Mouse (Mus musculus) lung, embryonic 16.5 days (tissue): ENCODE measurements around the gene Fbxo3. TPM values are rescaled to one million over a fixed set of nuclear protein-coding genes. Genes with fewer than 3 reads are reported as not detected.
"Not testable (repeated sequence)": the region's sequence is repeated elsewhere in the genome, so short reads cannot be mapped to it uniquely, and the experiment has no call there.

Source experiments
- ATAC-seq: fragments of 200-750 bp; cut with Nextera tagmentation; 2 replicates; pipeline ENCODE4 v1.8.0; 2017; ENCODE audit warnings: low read depth, mild to moderate bottlenecking, moderate library complexity
- H3K27ac ChIP-seq: fragments of 300-500 bp; sonication (generic); 2 replicates; pipeline ENCODE4 v1.5.1; 2014; ENCODE audit warnings: mild to moderate bottlenecking, control low read depth, low read length
- H3K27me3 ChIP-seq: fragments of 300-500 bp; sonication (generic); 2 replicates; pipeline ENCODE4 v1.6.1; 2014; ENCODE audit warnings: low read depth, low read length, mixed read lengths; ENCODE audit not compliant: control insufficient read depth, insufficient read depth
- H3K36me3 ChIP-seq: fragments of 300-500 bp; sonication (generic); 2 replicates; pipeline ENCODE4 v1.6.1; 2014; ENCODE audit warnings: low read length; ENCODE audit not compliant: control insufficient read depth, insufficient read depth
- H3K4me1 ChIP-seq: fragments of 300-500 bp; sonication (generic); replicated peaks from 2 replicates; pipeline ENCODE4 v1.6.1; 2014; ENCODE audit warnings: low read length, mixed read lengths; ENCODE audit not compliant: control insufficient read depth, insufficient read depth
- H3K4me2 ChIP-seq: fragments of 300-500 bp; sonication (generic); 2 replicates; pipeline ENCODE4 v1.6.1; 2014; ENCODE audit warnings: low read depth, low read length, control low read depth
- H3K4me3 ChIP-seq: fragments of 300-500 bp; sonication (generic); 2 replicates; pipeline ENCODE4 v1.5.1; 2014; ENCODE audit warnings: mild to moderate bottlenecking, low read length, control low read depth
- H3K9ac ChIP-seq: fragments of 300-500 bp; sonication (generic); 2 replicates; pipeline ENCODE4 v1.6.1; 2014; ENCODE audit warnings: low read length, control low read depth
- H3K9me3 ChIP-seq: fragments of 300-500 bp; sonication (generic); 2 replicates; pipeline ENCODE4 v1.6.1; 2016; ENCODE audit warnings: low read length; ENCODE audit not compliant: control insufficient read depth
- WGBS: fragments of 180-500 bp; shearing (Covaris S2); extraction: QIAGEN DNeasy Blood & Tissue Kit; methylation state at CpG from one replicate; pipeline ENCODE4 v1.1.7; 2014; 5-methylcytosine and 5-hydroxymethylcytosine counted together
- polyA plus RNA-seq: library from polyadenylated mRNA; unstranded; fragments of >200 nt; fragmentation: Nextera tagmentation; extraction: Ambion mirVana; gene quantifications from 2 replicates; pipeline ENCODE4 v1.2.1, GENCODE M21; 2015

Fbxo3 gene
- 63.5 and 63.6 TPM in 2 replicates for polyA plus RNA-seq

DNA sequence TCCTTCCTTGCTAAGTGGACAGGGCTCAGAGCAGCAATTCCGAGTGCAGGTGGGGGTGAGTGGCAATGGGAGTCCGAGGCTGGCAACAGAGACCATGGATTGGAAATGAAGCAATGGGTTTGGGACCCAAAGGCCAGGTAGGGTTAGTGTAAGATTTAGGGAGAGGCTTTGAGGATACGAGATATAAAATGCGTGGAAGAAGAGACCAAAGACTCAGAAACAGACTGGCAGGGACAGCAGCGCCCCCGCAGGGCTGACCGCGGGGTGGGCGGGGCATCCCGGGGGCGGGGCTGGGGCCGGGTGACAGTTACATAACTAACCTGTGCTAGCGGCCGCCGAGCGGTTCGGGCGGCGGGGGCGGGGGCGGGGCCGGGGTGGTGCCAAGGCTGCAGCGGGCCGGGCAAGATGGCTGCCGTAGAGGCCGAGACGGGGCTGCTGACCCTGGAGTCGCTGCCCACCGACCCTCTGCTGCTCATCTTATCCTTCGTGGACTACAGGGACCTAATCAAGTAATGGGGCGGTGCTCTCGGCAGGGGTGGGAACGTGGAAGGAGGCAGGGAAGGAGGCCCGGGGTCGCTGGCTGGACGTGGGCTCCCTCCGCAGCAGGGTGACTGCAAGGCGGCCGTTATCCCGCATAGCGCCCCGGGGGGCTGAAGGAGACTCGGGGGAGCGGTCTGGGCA is at the start of gene Fbxo3:
Fbxo3 (plus strand) TSS at position 264 of the 681 bp plus-strand sequence.
- Histone ChIP-seq H3K4me1 (peaks cover 18% of the 10 kb centered on the region), H3K9me3 (no peaks in the 10 kb centered on the region), H3K4me3 (peak within 1 kb of the TSS; percentile 82), H3K9ac (peak within 1 kb of the TSS; percentile 99), H3K27me3 (no peaks in the 10 kb centered on the region), H3K36me3 (no peaks in the 10 kb centered on the region), H3K4me2 (peak within 1 kb of the TSS; percentile 80), H3K27ac (peak within 1 kb of the TSS; percentile 63)
- peak; percentile 98 for ATAC-seq
- WGBS = under 1% methylated on average over 32 of the region's 44 CpGs

DNA sequence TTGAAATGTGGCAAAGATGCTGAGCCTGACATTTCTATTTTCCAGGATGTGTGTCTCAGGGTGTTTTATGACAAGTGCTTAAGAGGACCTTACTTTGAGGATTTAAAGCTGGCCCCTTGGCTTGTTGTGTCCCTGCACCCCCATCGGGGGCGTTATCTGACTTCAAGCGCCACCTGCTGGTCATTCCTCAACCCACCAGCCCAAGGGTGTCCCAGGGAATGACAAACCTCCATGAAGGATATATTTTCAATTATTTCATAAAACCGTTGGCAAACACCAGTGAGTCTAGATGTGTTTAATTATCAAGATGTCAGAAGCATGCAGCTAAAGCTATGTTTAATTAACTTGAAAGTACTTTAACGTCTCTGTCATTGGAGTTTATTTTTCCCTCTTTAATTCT is 45.3 kb upstream of the Fbxo3 start:
- no peak overlapping the region for H3K9ac ChIP-seq
- H3K36me3 ChIP-seq = no peaks in the 10 kb centered on the region
- H3K4me1 ChIP-seq = no peaks in the 10 kb centered on the region
- no peaks in the 10 kb centered on the region for H3K27me3 ChIP-seq
- H3K27ac ChIP-seq = no peak overlapping the region
- no peaks in the 10 kb centered on the region for H3K9me3 ChIP-seq
- no peak overlapping the region for H3K4me2 ChIP-seq
- H3K4me3 ChIP-seq = no peak overlapping the region
- 4% methylated on average over 5 of the region's 5 CpGs for WGBS
- ATAC-seq = peak; percentile 70

- H3K27ac ChIP-seq = no peak overlapping the region
- H3K36me3 ChIP-seq = no peaks in the 10 kb centered on the region
- H3K9me3 ChIP-seq = no peaks in the 10 kb centered on the region
- no peak for ATAC-seq
- H3K27me3 ChIP-seq = no peaks in the 10 kb centered on the region
- no peaks in the 10 kb centered on the region for H3K4me1 ChIP-seq
- H3K4me2 ChIP-seq = no peak overlapping the region
- H3K4me3 ChIP-seq = no peak overlapping the region
- WGBS = 88% methylated on average over 10 of the region's 10 CpGs
- no peak overlapping the region for H3K9ac ChIP-seq
Observed at GRCm38 (mm10) chr2:103983146-103983545, 44.4 kb upstream of the Fbxo3 start.

DNA sequence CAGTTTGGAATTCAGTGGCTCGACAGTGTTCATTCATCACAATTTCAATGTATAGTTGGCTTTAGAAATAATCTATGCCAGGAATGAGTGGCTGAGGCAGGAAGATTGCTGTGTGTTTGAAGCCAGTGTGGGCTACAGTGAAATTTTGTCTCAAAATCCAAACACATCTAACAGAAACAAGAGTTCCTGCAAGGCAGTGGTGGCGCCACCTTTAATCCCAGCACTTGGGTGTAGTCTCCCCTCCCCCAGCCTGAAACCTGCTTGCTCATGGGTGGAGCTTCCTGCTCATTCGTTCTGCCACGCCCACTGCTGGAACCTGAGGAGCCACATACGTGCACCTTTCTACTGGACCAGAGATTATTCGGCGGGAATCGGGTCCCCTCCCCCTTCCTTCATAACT is 39.9 kb upstream of the Fbxo3 start:
- not testable (repeated sequence) for ATAC-seq, H3K27me3 ChIP-seq, H3K4me3 ChIP-seq, H3K9me3 ChIP-seq, H3K9ac ChIP-seq, H3K4me2 ChIP-seq, H3K36me3 ChIP-seq, H3K4me1 ChIP-seq, H3K27ac ChIP-seq
- 50% methylated on average over 5 of the region's 8 CpGs for WGBS

DNA sequence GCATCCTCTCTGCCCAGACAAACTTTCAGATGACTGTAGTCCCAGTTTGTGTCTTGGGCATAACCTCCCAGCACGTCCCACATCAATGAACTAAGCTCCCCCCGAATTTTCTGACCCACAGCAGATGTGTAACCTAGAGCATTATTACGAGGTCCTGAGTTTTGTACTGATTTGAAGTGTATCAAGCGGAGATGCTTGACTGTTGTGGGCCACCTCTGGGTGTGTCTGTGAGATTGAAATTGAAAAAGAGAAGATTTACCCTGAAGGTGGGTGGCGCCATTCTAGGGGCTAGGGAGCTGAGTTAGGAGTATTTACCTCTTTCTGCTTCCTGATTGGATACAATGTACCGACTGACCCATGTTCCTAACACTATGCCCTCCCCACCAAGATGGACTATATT is 37.8 kb upstream of the Fbxo3 start:
- Histone ChIP-seq H3K36me3 (no peaks in the 10 kb centered on the region), H3K9me3 (no peaks in the 10 kb centered on the region), H3K27ac (no peak overlapping the region), H3K4me2 (no peak overlapping the region), H3K4me1 (no peaks in the 10 kb centered on the region), H3K27me3 (no peaks in the 10 kb centered on the region; the same call in 1 of the 2 replicates), H3K4me3 (no peak overlapping the region), H3K9ac (no peak overlapping the region)
- no peak for ATAC-seq
- 86% methylated on average over 6 of the region's 6 CpGs for WGBS

DNA sequence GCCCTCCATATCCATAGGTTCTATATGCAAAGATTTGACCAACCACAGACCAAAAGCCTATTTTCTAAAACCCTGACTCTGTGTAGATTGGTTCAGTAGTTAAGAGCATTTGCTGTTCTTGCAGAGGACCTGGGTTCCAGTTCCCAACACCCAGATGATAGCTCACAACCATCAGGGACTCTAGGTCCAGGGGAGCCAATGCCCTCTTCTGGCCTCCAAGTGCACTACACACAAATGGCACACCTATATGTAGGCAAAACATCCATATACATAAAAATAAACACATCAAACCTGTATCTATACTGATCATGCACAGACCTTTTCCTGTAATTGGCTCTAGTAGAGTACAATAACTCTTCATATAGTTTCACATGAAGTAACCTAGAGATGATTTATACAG is 36.2 kb upstream of the Fbxo3 start:
- no peak overlapping the region for H3K27ac ChIP-seq
- H3K9ac ChIP-seq = no peak overlapping the region
- no peak overlapping the region for H3K4me2 ChIP-seq
- H3K27me3 ChIP-seq = no peaks in the 10 kb centered on the region; the same call in 1 of the 2 replicates
- no peak overlapping the region for H3K4me3 ChIP-seq
- ATAC-seq = no peak
- H3K36me3 ChIP-seq = no peaks in the 10 kb centered on the region
- no peaks in the 10 kb centered on the region for H3K4me1 ChIP-seq
- H3K9me3 ChIP-seq = no peaks in the 10 kb centered on the region

DNA sequence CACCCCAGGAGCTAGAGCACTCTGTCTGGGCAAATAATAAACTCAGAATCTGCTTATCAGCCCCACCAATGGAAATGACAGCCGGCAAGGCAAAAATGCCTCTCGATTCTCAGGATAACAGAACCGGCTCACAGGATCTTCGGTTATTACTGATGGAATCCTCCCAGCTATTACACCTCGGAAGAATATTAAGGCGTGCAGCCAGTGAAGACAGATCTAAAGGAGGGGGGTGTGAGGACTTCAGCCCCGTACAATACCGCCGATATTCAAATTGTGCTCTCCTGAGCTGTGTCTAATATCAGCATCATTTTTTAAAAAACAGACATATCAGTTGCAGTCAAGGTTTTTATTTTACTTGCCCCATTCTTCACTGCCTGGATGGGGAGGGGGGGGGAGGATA is 35.4 kb upstream of the Fbxo3 start:
- Histone ChIP-seq H3K9me3 (no peaks in the 10 kb centered on the region), H3K27ac (no peak overlapping the region), H3K36me3 (no peaks in the 10 kb centered on the region), H3K4me2 (no peak overlapping the region), H3K27me3 (no peaks in the 10 kb centered on the region; the same call in 1 of the 2 replicates), H3K4me1 (no peaks in the 10 kb centered on the region), H3K9ac (no peak overlapping the region), H3K4me3 (no peak overlapping the region)
- ATAC-seq = no peak
- WGBS = 59% methylated on average over 9 of the region's 9 CpGs

GRCm38 (mm10) chr2:103992618-103993332 is 34.7 kb upstream of the Fbxo3 start:
- Histone ChIP-seq H3K27ac (no peak overlapping the region), H3K4me1 (no peaks in the 10 kb centered on the region), H3K9me3 (no peaks in the 10 kb centered on the region), H3K4me2 (no peak overlapping the region), H3K27me3 (no peaks in the 10 kb centered on the region; the same call in 1 of the 2 replicates), H3K9ac (no peak overlapping the region), H3K4me3 (no peak overlapping the region), H3K36me3 (no peaks in the 10 kb centered on the region)
- no peak for ATAC-seq
- 39% methylated on average over 17 of the region's 17 CpGs for WGBS

GRCm38 (mm10) chr2:104001076-104001475 is 26.4 kb upstream of the Fbxo3 start:
- H3K27ac ChIP-seq = no peak overlapping the region
- no peaks in the 10 kb centered on the region for H3K36me3 ChIP-seq
- 25% methylated on average over 2 of the region's 2 CpGs for WGBS
- H3K4me2 ChIP-seq = no peak overlapping the region
- no peaks in the 10 kb centered on the region for H3K9me3 ChIP-seq
- no peak overlapping the region for H3K4me3 ChIP-seq
- H3K27me3 ChIP-seq = no peaks in the 10 kb centered on the region
- no peak for ATAC-seq
- no peaks in the 10 kb centered on the region for H3K4me1 ChIP-seq
- no peak overlapping the region for H3K9ac ChIP-seq
